Mouse (Mus musculus) kidney, adult 10 weeks (tissue): ENCODE data around the gene 1110065P20Rik. TPM values are rescaled to one million over a fixed set of nuclear protein-coding genes. Genes with fewer than 3 reads are reported as not detected.

Source experiments
- polyA plus RNA-seq: library from polyadenylated mRNA; stranded (reverse); fragments of 350-450 nt; fragmentation: Illumina TruSeq; extraction: RNeasy Lipid Tissue Mini Kit (QIAGEN cat#74804); gene quantifications from one replicate; pipeline ENCODE4 v1.2.3, GENCODE M21; 2014; ENCODE audit warnings: low read depth, low replicate concordance

1110065P20Rik gene
- polyA plus RNA-seq, result 1.7 TPM

GRCm38 (mm10) chr4:124850933-124851658 is at the start of gene 1110065P20Rik:
1110065P20Rik (minus strand) TSS chr4:124851196.

GRCm38 (mm10) chr4:124880599-124880998 is 29.6 kb upstream of the 1110065P20Rik start, which contains the start of gene Epha10:
Epha10 (plus strand) TSS chr4:124880899.

GRCm38 (mm10) chr4:124861283-124862188 is 10.5 kb upstream of the 1110065P20Rik start, which contains the start of gene Maneal:
Maneal (minus strand) TSS chr4:124862171.

GRCm38 (mm10) chr4:124850261-124850913 is 609 bp downstream of the 1110065P20Rik start, which contains the start of gene Yrdc:
Yrdc (plus strand) TSS chr4:124850679.

GRCm38 (mm10) chr4:124801552-124802308 is 49.3 kb downstream of the 1110065P20Rik start, which contains the start of gene Mtf1:
Mtf1 (plus strand) TSS chr4:124802104.

Other genes starting within 250 kb of the 1110065P20Rik start
- gene 3100002H09Rik, start 240.4 kb downstream of the 1110065P20Rik start, polyA plus RNA-seq, result not detected
- gene Pou3f1, start 194.4 kb downstream of the 1110065P20Rik start, polyA plus RNA-seq, result not detected
- gene Utp11, start 157.6 kb downstream of the 1110065P20Rik start, polyA plus RNA-seq, result 46.5 TPM
- gene Fhl3, start 150.5 kb downstream of the 1110065P20Rik start, polyA plus RNA-seq, result 0.28 TPM
- gene Sf3a3, start 136.4 kb downstream of the 1110065P20Rik start, polyA plus RNA-seq, result 31.2 TPM
- gene Inpp5b, start 109.3 kb downstream of the 1110065P20Rik start, polyA plus RNA-seq, result 31.6 TPM
- 12.0 TPM for gene Mtf1, start 49.1 kb downstream of the 1110065P20Rik start, polyA plus RNA-seq
- gene Yrdc, start 517 bp downstream of the 1110065P20Rik start, polyA plus RNA-seq, result 19.3 TPM
- not detected for gene Maneal, start 11.0 kb upstream of the 1110065P20Rik start, polyA plus RNA-seq
- not detected for gene Epha10, start 29.7 kb upstream of the 1110065P20Rik start, polyA plus RNA-seq
- gene 9930104L06Rik, start 85.9 kb upstream of the 1110065P20Rik start, polyA plus RNA-seq, result 5.0 TPM
- gene Cdca8, start 88.1 kb upstream of the 1110065P20Rik start, polyA plus RNA-seq, result 1.3 TPM
- 0.57 TPM for gene Rspo1, start 135.2 kb upstream of the 1110065P20Rik start, polyA plus RNA-seq
- gene Gnl2, start 165.4 kb upstream of the 1110065P20Rik start, polyA plus RNA-seq, result 44.1 TPM
- gene Dnali1, start 214.5 kb upstream of the 1110065P20Rik start, polyA plus RNA-seq, result 0.20 TPM
- gene Snip1, start 215.5 kb upstream of the 1110065P20Rik start, polyA plus RNA-seq, result 12.6 TPM
- gene Meaf6, start 233.9 kb upstream of the 1110065P20Rik start, polyA plus RNA-seq, result 14.2 TPM